Mouse (Mus musculus) CD8-positive naive resting alpha-beta T cell, adult 2 months (primary cell): Measurements from ENCODE around the gene Stag1.

ENCODE experiments used
- DNase-seq, 2 experiments: peaks; one replicate each; pipeline ENCODE4 v3.0.0; 2022; ENCODE audit warnings: low read depth in 2 of 2, low spot score in 2 of 2

The Stag1 gene

GRCm38 (mm10) chr9:100597546-100597945 is at the start of gene Stag1:
TSS of gene Stag1 (plus strand) at chr9:100597798.
- DNase-seq, result no peak

GRCm38 (mm10) chr9:100548313-100548712 is 49.3 kb upstream of the Stag1 start:
- peak; percentile 38 to 64 for DNase-seq

- DNase-seq, result no peak
Measured at GRCm38 (mm10) chr9:100555686-100556085, 41.9 kb upstream of the Stag1 start.

- no peak for DNase-seq
Measured at GRCm38 (mm10) chr9:100558023-100558573, 39.5 kb upstream of the Stag1 start.

GRCm38 (mm10) chr9:100558991-100559390 is 38.6 kb upstream of the Stag1 start:
- DNase-seq, result no peak

- DNase-seq, result no peak
Measured at GRCm38 (mm10) chr9:100560251-100560890, 37.2 kb upstream of the Stag1 start.

GRCm38 (mm10) chr9:100569798-100570625 is 27.6 kb upstream of the Stag1 start:
- no peak for DNase-seq

- peak in 1 of 2 experiments; percentile 3 for DNase-seq
Measured at GRCm38 (mm10) chr9:100570626-100571233, 26.9 kb upstream of the Stag1 start, which contains the start of gene Slc35g2. TSS of gene Slc35g2 (minus strand) at chr9:100571090.

GRCm38 (mm10) chr9:100571511-100571910 is 26.1 kb upstream of the Stag1 start:
- DNase-seq, result no peak

- no peak for DNase-seq
Measured at GRCm38 (mm10) chr9:100573300-100573699, 24.3 kb upstream of the Stag1 start.

GRCm38 (mm10) chr9:100573942-100574341 is 23.7 kb upstream of the Stag1 start:
- DNase-seq, result no peak

- no peak for DNase-seq
Measured at GRCm38 (mm10) chr9:100580196-100580740, 17.3 kb upstream of the Stag1 start.

GRCm38 (mm10) chr9:100581543-100582492 is 15.8 kb upstream of the Stag1 start:
- no peak for DNase-seq

GRCm38 (mm10) chr9:100582883-100583575 is 14.6 kb upstream of the Stag1 start:
- DNase-seq, result no peak

GRCm38 (mm10) chr9:100584031-100584430 is 13.6 kb upstream of the Stag1 start:
- no peak for DNase-seq

GRCm38 (mm10) chr9:100590462-100590861 is 7.1 kb upstream of the Stag1 start:
- DNase-seq, result no peak

- no peak for DNase-seq
Measured at GRCm38 (mm10) chr9:100596317-100596716, 1.3 kb upstream of the Stag1 start.

- DNase-seq, result no peak
Measured at GRCm38 (mm10) chr9:100599761-100600328, 2.2 kb downstream of the Stag1 start.

- DNase-seq, result no peak
Measured at GRCm38 (mm10) chr9:100602130-100602529, 4.5 kb downstream of the Stag1 start.
